Mouse (Mus musculus): Measurements from ENCODE around the gene BC049715. TPM values are rescaled to one million over a fixed set of nuclear protein-coding genes. Genes with fewer than 3 reads are reported as not detected.

The BC049715 gene
- polyA plus RNA-seq, 1 experiment from 2014 or later, result 2.1 TPM

- Histone ChIP-seq H3K36me3 (ENCODE audit: control insufficient read depth, insufficient read depth, low read length) (no peaks in the 10 kb centered on the region), H3K9me3 (replicated peaks; ENCODE audit: control insufficient read depth, low read length) (no peaks in the 10 kb centered on the region), H3K27me3 (ENCODE audit: control insufficient read depth, insufficient read depth, low read length) (no peaks in the 10 kb centered on the region), H3K4me2 (no peak within 1 kb of the TSS), H3K4me3 (ENCODE audit: low read depth, low read length) (no peak within 1 kb of the TSS), H3K9ac (ENCODE audit: low read depth, low read length) (no peak within 1 kb of the TSS), H3K4me1 (ENCODE audit: control insufficient read depth, insufficient read depth, low read length) (no peaks in the 10 kb centered on the region), H3K27ac (ENCODE audit: low read depth, low read length) (no peak within 1 kb of the TSS)
- no peak for ATAC-seq (replicated peaks; ENCODE audit: insufficient number of reproducible peaks, low FRiP score, low TSS enrichment)
- WGBS (ENCODE audit: insufficient replicate concordance), result 41% methylated on average over 4 of the region's 4 CpGs
These were observed 7.9 kb downstream of the BC049715 start, which contains the start of gene Smco3 for GRCm38 (mm10) chr6:136835352-136835751. Gene Smco3 (minus strand): TSS chr6:136835452.

DNA sequence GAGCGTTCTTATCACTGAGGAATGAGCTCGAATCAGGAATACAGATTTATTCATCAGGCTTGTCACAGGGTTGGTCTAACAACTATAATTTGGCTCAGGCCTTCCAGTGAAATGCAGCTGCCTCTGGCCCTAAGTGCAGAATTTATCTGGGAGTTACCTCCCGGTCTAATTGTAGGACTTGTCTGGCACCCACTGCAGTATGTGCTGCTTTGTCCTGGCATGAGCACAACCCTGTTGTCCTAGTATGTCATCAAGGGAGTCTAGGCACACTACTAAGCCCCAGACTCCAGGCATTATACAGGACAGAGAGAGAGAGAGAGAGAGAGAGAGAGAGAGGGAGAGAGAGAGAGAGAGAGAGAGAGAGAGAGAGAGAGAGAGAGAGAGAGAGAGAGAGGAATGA lies 9.9 kb downstream of the BC049715 start:
- no peak overlapping the region for H3K27ac ChIP-seq (ENCODE audit: low read depth, low read length)
- no peaks in the 10 kb centered on the region for H3K4me1 ChIP-seq (ENCODE audit: control insufficient read depth, insufficient read depth, low read length)
- no peak for ATAC-seq (replicated peaks; ENCODE audit: insufficient number of reproducible peaks, low FRiP score, low TSS enrichment)
- no peaks in the 10 kb centered on the region for H3K36me3 ChIP-seq (ENCODE audit: control insufficient read depth, insufficient read depth, low read length)
- H3K4me3 ChIP-seq (ENCODE audit: low read depth, low read length), result no peak overlapping the region
- no peaks in the 10 kb centered on the region for H3K9me3 ChIP-seq (replicated peaks; ENCODE audit: control insufficient read depth, low read length)
- H3K27me3 ChIP-seq (ENCODE audit: control insufficient read depth, insufficient read depth, low read length), result no peaks in the 10 kb centered on the region
- no peak overlapping the region for H3K9ac ChIP-seq (ENCODE audit: low read depth, low read length)
- WGBS (ENCODE audit: insufficient replicate concordance), result 68% methylated on average over 3 of the region's 3 CpGs
- no peak overlapping the region for H3K4me2 ChIP-seq

- Histone ChIP-seq H3K4me3 (ENCODE audit: low read depth, low read length) (no peak overlapping the region), H3K9me3 (replicated peaks; ENCODE audit: control insufficient read depth, low read length) (no peaks in the 10 kb centered on the region), H3K4me1 (ENCODE audit: control insufficient read depth, insufficient read depth, low read length) (no peaks in the 10 kb centered on the region), H3K36me3 (ENCODE audit: control insufficient read depth, insufficient read depth, low read length) (0 out of 2 replicates have a peak, but pooled peaks cover 3% of the 10 kb centered on the region), H3K27me3 (ENCODE audit: control insufficient read depth, insufficient read depth, low read length) (no peaks in the 10 kb centered on the region), H3K9ac (ENCODE audit: low read depth, low read length) (no peak overlapping the region), H3K27ac (ENCODE audit: low read depth, low read length) (no peak overlapping the region), H3K4me2 (no peak overlapping the region)
- ATAC-seq (replicated peaks; ENCODE audit: insufficient number of reproducible peaks, low FRiP score, low TSS enrichment), result no peak
- WGBS (ENCODE audit: insufficient replicate concordance), result 67% methylated on average over 2 of the region's 2 CpGs
These were observed 17.5 kb downstream of the BC049715 start for GRCm38 (mm10) chr6:136844903-136845302.

DNA sequence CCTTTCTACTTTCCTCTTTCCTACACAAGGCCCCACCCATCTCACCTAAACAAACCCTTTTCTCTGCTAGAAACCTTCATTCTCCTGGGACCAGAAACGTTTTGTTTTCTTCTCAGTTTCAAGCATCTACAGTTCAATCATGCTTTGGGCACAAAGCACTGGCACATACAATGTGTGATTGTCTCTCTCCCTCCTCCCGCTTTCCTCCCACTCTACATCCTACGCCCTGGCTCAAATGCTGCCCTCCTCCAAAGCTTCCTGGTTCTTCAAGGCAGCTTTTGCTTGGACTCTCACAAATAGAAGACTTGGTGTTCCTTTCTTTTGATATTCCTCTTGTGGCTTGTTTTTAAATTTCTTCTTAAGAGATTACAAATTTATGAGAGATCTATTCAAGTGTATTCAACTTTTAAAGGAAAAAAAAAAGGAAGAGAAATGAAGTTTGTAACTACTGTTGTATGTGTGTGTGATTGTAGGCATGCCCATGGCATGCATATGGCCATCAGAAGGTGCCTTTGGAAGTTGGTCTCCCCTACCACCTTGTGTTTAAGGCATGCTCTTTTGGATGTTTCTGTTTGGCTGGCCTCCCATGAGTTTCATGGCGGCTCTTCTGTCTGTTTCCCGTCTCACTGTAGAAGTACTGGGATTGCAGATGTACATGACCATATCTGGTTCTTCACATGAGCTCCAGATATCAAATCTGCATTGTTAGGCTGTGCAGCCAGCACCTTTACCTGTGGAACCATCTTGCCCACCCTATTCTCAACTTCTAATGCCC lies 18.5 kb downstream of the BC049715 start:
- Histone ChIP-seq H3K9ac (ENCODE audit: low read depth, low read length) (no peak overlapping the region), H3K4me2 (no peak overlapping the region), H3K4me3 (ENCODE audit: low read depth, low read length) (no peak overlapping the region), H3K4me1 (ENCODE audit: control insufficient read depth, insufficient read depth, low read length) (no peaks in the 10 kb centered on the region), H3K27me3 (ENCODE audit: control insufficient read depth, insufficient read depth, low read length) (no peaks in the 10 kb centered on the region), H3K9me3 (replicated peaks; ENCODE audit: control insufficient read depth, low read length) (no peaks in the 10 kb centered on the region), H3K36me3 (ENCODE audit: control insufficient read depth, insufficient read depth, low read length) (0 out of 2 replicates have a peak, but pooled peaks cover 3% of the 10 kb centered on the region), H3K27ac (ENCODE audit: low read depth, low read length) (no peak overlapping the region)
- 70% methylated on average over 5 of the region's 5 CpGs for WGBS (ENCODE audit: insufficient replicate concordance)
- no peak for ATAC-seq (replicated peaks; ENCODE audit: insufficient number of reproducible peaks, low FRiP score, low TSS enrichment)

DNA sequence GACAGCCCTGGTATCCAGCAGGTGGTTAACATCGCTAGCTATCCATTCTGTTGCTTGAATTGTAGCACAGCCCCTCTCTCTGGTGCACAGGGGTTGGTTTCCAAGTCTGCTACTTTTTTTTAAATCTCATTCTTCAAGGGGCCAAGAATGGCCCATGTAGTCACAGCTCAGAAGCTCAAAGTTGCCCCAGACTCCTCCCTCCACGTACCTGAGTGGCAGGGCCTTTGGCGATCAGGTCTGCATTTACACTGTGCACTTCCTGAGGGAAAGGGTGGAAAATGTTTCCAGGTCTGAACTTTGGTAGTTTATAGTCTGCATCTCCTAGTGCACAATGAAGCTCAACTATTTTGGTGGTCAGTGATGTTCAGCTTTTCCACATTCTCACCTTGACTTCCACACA lies 19.8 kb downstream of the BC049715 start:
- H3K9me3 ChIP-seq (replicated peaks; ENCODE audit: control insufficient read depth, low read length), result no peaks in the 10 kb centered on the region
- no peak for ATAC-seq (replicated peaks; ENCODE audit: insufficient number of reproducible peaks, low FRiP score, low TSS enrichment)
- no peak overlapping the region for H3K4me3 ChIP-seq (ENCODE audit: low read depth, low read length)
- 85% methylated on average over 3 of the region's 3 CpGs for WGBS (ENCODE audit: insufficient replicate concordance)
- H3K27ac ChIP-seq (ENCODE audit: low read depth, low read length), result no peak overlapping the region
- 0 out of 2 replicates have a peak, but pooled peaks cover 3% of the 10 kb centered on the region for H3K36me3 ChIP-seq (ENCODE audit: control insufficient read depth, insufficient read depth, low read length)
- H3K4me2 ChIP-seq, result no peak overlapping the region
- no peaks in the 10 kb centered on the region for H3K27me3 ChIP-seq (ENCODE audit: control insufficient read depth, insufficient read depth, low read length)
- no peak overlapping the region for H3K9ac ChIP-seq (ENCODE audit: low read depth, low read length)
- H3K4me1 ChIP-seq (ENCODE audit: control insufficient read depth, insufficient read depth, low read length), result no peaks in the 10 kb centered on the region

DNA sequence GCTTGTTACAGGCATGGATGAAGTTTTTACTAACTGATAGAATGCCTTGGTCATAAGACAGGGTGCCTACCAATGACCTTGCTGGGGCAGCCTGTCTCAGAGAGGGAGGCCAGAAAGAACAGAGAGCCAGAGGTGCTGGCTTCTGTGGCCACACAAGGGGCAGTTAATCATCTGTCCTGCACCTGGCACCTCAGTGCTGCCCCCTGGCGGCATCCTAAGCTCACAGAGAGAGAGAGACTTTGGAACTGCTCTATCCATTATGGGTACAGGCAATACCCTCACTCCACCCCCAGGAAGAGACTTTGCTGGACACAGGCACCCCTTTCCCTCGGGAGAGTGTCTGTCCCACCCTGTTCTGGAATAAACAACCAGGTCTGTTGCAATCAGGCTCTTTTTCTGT lies 20.4 kb downstream of the BC049715 start:
- Histone ChIP-seq H3K4me1 (ENCODE audit: control insufficient read depth, insufficient read depth, low read length) (peaks cover 5% of the 10 kb centered on the region), H3K4me3 (ENCODE audit: low read depth, low read length) (no peak overlapping the region), H3K27me3 (ENCODE audit: control insufficient read depth, insufficient read depth, low read length) (no peaks in the 10 kb centered on the region), H3K9me3 (replicated peaks; ENCODE audit: control insufficient read depth, low read length) (no peaks in the 10 kb centered on the region), H3K27ac (ENCODE audit: low read depth, low read length) (no peak overlapping the region), H3K9ac (ENCODE audit: low read depth, low read length) (no peak overlapping the region), H3K36me3 (ENCODE audit: control insufficient read depth, insufficient read depth, low read length) (0 out of 2 replicates have a peak, but pooled peaks cover 3% of the 10 kb centered on the region), H3K4me2 (no peak overlapping the region)
- ATAC-seq (replicated peaks; ENCODE audit: insufficient number of reproducible peaks, low FRiP score, low TSS enrichment), result no peak
- WGBS (ENCODE audit: insufficient replicate concordance), result 21% methylated on average over 2 of the region's 2 CpGs

DNA sequence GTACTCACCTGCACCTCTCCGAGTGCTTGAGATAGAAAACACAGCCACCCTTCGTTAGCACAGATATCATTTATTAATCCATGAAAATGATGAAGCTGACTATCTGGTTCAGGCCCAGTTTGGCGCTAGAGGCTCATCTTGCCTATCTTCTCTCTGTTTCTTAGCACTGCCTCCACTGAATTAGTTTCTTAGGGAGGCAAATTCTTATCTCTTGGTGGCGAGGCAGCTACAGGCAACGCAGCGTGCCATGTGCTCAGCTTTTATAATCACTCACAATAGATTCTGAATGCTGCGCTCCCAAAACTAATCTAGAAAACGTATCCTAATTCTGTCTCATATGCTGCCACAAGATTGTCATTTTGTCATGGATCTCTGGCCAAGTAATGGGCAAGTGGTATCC lies 21.0 kb downstream of the BC049715 start:
- 76% methylated on average over 8 of the region's 8 CpGs for WGBS (ENCODE audit: insufficient replicate concordance)
- Histone ChIP-seq H3K4me1 (ENCODE audit: control insufficient read depth, insufficient read depth, low read length) (peaks cover 6% of the 10 kb centered on the region), H3K4me3 (ENCODE audit: low read depth, low read length) (no peak overlapping the region), H3K9me3 (replicated peaks; ENCODE audit: control insufficient read depth, low read length) (no peaks in the 10 kb centered on the region), H3K9ac (ENCODE audit: low read depth, low read length) (no peak overlapping the region), H3K27ac (ENCODE audit: low read depth, low read length) (no peak overlapping the region), H3K4me2 (no peak overlapping the region), H3K27me3 (ENCODE audit: control insufficient read depth, insufficient read depth, low read length) (no peaks in the 10 kb centered on the region), H3K36me3 (ENCODE audit: control insufficient read depth, insufficient read depth, low read length) (0 out of 2 replicates have a peak, but pooled peaks cover 3% of the 10 kb centered on the region)
- no peak for ATAC-seq (replicated peaks; ENCODE audit: insufficient number of reproducible peaks, low FRiP score, low TSS enrichment)

DNA sequence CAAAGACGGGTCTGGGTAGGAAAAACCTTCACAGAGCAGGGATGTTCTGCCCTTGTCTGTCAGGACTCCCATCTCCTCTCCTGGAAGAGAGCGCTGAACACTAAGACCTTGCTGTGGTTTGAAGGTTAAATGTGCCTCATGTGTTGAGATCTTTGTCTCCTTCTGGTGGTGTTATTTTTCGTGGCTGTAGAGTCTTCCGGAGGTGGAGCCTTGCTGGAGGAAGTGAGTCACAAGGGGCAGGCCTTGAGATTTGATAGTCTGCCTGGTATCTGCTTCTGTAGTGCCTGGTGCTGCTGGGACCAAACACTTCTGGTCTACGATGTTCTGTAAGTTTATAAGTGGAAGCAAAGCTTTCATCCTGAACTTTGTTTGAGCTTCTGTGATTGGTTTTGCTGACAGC lies 21.5 kb downstream of the BC049715 start:
- Histone ChIP-seq H3K27ac (ENCODE audit: low read depth, low read length) (no peak overlapping the region), H3K4me1 (ENCODE audit: control insufficient read depth, insufficient read depth, low read length) (peaks cover 6% of the 10 kb centered on the region), H3K9ac (ENCODE audit: low read depth, low read length) (no peak overlapping the region), H3K27me3 (ENCODE audit: control insufficient read depth, insufficient read depth, low read length) (no peaks in the 10 kb centered on the region), H3K36me3 (ENCODE audit: control insufficient read depth, insufficient read depth, low read length) (0 out of 2 replicates have a peak, but pooled peaks cover 3% of the 10 kb centered on the region), H3K4me3 (ENCODE audit: low read depth, low read length) (no peak overlapping the region), H3K9me3 (replicated peaks; ENCODE audit: control insufficient read depth, low read length) (no peaks in the 10 kb centered on the region), H3K4me2 (no peak overlapping the region)
- WGBS (ENCODE audit: insufficient replicate concordance), result 81% methylated on average over 5 of the region's 5 CpGs
- ATAC-seq (replicated peaks; ENCODE audit: insufficient number of reproducible peaks, low FRiP score, low TSS enrichment), result no peak

DNA sequence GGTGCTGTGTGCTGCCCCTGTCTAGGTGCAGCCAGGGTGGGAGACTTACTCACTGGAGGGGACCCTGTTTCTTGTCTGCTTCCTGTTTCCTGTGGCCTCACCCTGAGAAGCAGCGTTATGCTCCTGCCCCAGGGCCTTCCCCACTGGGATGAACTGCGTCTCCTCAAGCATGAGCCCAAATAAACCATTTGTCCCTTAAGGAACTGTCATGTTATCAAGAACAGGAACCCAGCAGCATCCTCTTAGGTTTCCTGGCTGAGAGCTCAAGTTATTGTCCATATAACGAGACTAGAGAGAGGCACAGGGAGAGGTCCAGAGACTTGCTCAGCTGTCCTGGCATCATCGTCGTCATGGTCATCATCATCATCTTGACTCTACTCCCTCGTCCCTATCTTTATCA lies 22.8 kb downstream of the BC049715 start:
- Histone ChIP-seq H3K36me3 (ENCODE audit: control insufficient read depth, insufficient read depth, low read length) (0 out of 2 replicates have a peak, but pooled peaks cover 3% of the 10 kb centered on the region), H3K4me2 (no peak overlapping the region), H3K4me3 (ENCODE audit: low read depth, low read length) (no peak overlapping the region), H3K9me3 (replicated peaks; ENCODE audit: control insufficient read depth, low read length) (no peaks in the 10 kb centered on the region), H3K4me1 (ENCODE audit: control insufficient read depth, insufficient read depth, low read length) (peaks cover 10% of the 10 kb centered on the region), H3K27me3 (ENCODE audit: control insufficient read depth, insufficient read depth, low read length) (no peaks in the 10 kb centered on the region), H3K9ac (ENCODE audit: low read depth, low read length) (no peak overlapping the region), H3K27ac (ENCODE audit: low read depth, low read length) (peak overlapping the region; percentile 41; the same call in 1 of the 2 replicates)
- ATAC-seq (replicated peaks; ENCODE audit: insufficient number of reproducible peaks, low FRiP score, low TSS enrichment), result no peak
- WGBS (ENCODE audit: insufficient replicate concordance), result 66% methylated on average over 6 of the region's 6 CpGs
